Mouse (Mus musculus) stomach, embryonic 14.5 days (tissue): Measurements from ENCODE around the gene Gab2. TPM values are rescaled to one million over a fixed set of nuclear protein-coding genes. Genes with fewer than 3 reads are reported as not detected.

Experiments used
- ATAC-seq: fragments of 200-750 bp; cut with Nextera tagmentation; 2 replicates; pipeline ENCODE4 v1.8.0; 2017; ENCODE audit warnings: low read depth, moderate TSS enrichment; ENCODE audit not compliant: insufficient number of reproducible peaks, insufficient read depth, low FRiP score
- H3K27ac ChIP-seq: fragments of 300-500 bp; sonication (generic); 2 replicates; pipeline ENCODE4 v1.5.1; 2014; ENCODE audit warnings: mild to moderate bottlenecking, low read length, moderate library complexity, mixed read lengths
- H3K27me3 ChIP-seq: fragments of 300-500 bp; sonication (generic); 2 replicates; pipeline ENCODE4 v1.6.1; 2014; ENCODE audit warnings: low read length, control low read depth, mixed read lengths; ENCODE audit not compliant: control insufficient read depth, insufficient read depth
- H3K36me3 ChIP-seq: fragments of 300-500 bp; sonication (generic); 2 replicates; pipeline ENCODE4 v1.6.1; 2014; ENCODE audit warnings: mild to moderate bottlenecking, control low read depth, low read length, moderate library complexity, mixed read lengths; ENCODE audit not compliant: control insufficient read depth, insufficient read depth
- H3K4me1 ChIP-seq: fragments of 300-500 bp; sonication (generic); 2 replicates; pipeline ENCODE4 v1.6.1; 2014; ENCODE audit warnings: low read length, control low read depth, mixed read lengths; ENCODE audit not compliant: control insufficient read depth, insufficient read depth
- H3K4me2 ChIP-seq: fragments of 300-500 bp; sonication (generic); replicated peaks from 2 replicates; pipeline ENCODE4 v1.6.1; 2014; ENCODE audit warnings: low read depth, low read length, control low read depth
- H3K4me3 ChIP-seq: fragments of 300-500 bp; sonication (generic); 2 replicates; pipeline ENCODE4 v1.5.1; 2014; ENCODE audit warnings: low read depth, low read length, control low read depth
- H3K9ac ChIP-seq: fragments of 300-500 bp; sonication (generic); replicated peaks from 2 replicates; pipeline ENCODE4 v1.6.1; 2014; ENCODE audit warnings: low read depth, mild to moderate bottlenecking, control low read depth, low read length, moderate library complexity, mixed read lengths
- H3K9me3 ChIP-seq: fragments of 300-500 bp; sonication (generic); 2 replicates; pipeline ENCODE4 v1.6.1; 2016; ENCODE audit warnings: low read depth, low read length, control low read depth; ENCODE audit not compliant: control insufficient read depth
- WGBS: fragments of 180-500 bp; shearing (Covaris S2); extraction: QIAGEN DNeasy Blood & Tissue Kit; methylation state at CpG from one replicate; pipeline ENCODE4 v1.1.7; 2014; 5-methylcytosine and 5-hydroxymethylcytosine counted together
- polyA plus RNA-seq: library from polyadenylated mRNA; unstranded; fragments of >200 nt; fragmentation: Nextera tagmentation; extraction: Ambion mirVana; gene quantifications from 2 replicates; pipeline ENCODE4 v1.2.1, GENCODE M21; 2014

The Gab2 gene
- polyA plus RNA-seq, 1 experiment from 2014 or later: 9.7 TPM

DNA sequence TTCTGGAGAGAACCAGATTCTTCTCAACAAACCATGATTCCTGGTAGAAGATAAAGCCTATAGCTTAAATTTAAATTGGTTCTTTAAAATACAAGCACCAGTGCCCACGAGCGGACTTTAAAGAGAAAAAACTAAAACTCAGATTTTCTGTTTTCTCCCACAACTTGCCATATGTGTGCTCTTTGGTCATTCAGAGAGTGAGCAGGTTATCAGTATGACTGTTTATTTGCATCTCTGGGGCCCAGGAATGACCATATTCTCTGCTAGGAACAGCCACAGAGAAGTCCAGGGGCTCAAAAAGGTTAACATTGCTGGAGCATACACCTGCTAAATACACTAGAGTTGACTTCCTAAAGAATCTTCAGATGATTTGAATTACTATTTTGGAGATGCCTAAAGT, 216.9 kb downstream of the Gab2 start:
- no peaks in the 10 kb centered on the region for H3K9me3 ChIP-seq
- H3K27ac ChIP-seq: no peak overlapping the region
- 92% methylated on average over 2 of the region's 2 CpGs for WGBS
- H3K27me3 ChIP-seq: no peaks in the 10 kb centered on the region
- no peaks in the 10 kb centered on the region for H3K4me1 ChIP-seq
- H3K36me3 ChIP-seq: peaks cover 20% of the 10 kb centered on the region
- H3K4me2 ChIP-seq: no peak overlapping the region
- no peak overlapping the region for H3K4me3 ChIP-seq
- ATAC-seq: no peak
- no peak overlapping the region for H3K9ac ChIP-seq

DNA sequence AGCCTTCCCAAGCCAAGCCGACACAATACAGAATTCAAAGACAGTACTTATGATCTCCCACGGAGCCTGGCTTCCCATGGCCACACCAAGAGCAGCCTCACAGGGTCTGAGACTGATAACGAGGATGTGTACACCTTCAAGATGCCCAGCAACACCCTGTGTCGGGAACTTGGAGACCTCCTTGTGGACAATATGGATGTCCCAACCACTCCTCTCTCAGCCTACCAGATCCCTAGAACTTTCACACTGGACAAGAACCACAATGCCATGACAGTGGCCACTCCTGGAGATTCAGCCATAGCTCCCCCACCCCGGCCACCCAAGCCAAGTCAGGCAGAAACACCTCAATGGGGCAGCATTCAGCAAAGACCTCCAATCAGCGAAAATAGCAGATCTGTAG, 217.6 kb downstream of the Gab2 start:
- no peaks in the 10 kb centered on the region for H3K27me3 ChIP-seq
- WGBS: 85% methylated on average over 6 of the region's 6 CpGs
- no peak overlapping the region for H3K27ac ChIP-seq
- no peaks in the 10 kb centered on the region for H3K4me1 ChIP-seq
- no peak for ATAC-seq
- no peaks in the 10 kb centered on the region for H3K9me3 ChIP-seq
- H3K36me3 ChIP-seq: peaks cover 25% of the 10 kb centered on the region
- H3K9ac ChIP-seq: no peak overlapping the region
- no peak overlapping the region for H3K4me2 ChIP-seq
- H3K4me3 ChIP-seq: no peak overlapping the region

DNA sequence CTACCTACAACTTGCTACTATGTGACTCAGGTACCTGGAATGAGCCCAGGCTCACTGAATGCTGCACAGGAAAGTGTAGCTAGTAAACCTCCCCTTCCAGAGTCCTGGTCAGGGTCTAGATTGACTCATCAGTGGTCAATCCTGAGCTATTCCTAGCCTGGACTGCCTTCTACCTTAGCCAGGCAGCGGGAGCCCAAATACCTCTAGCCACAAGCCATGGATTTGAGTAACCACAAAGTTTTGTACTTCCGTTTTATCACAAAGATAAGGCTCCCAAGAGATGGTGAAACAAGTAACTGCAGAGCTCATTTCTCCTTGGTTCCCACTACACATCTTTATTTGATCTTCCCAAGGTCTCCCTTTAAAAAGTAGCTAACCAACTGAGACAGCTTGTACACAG, 219.5 kb downstream of the Gab2 start:
- peaks cover 36% of the 10 kb centered on the region for H3K36me3 ChIP-seq
- 82% methylated on average over 2 of the region's 2 CpGs for WGBS
- ATAC-seq: no peak

DNA sequence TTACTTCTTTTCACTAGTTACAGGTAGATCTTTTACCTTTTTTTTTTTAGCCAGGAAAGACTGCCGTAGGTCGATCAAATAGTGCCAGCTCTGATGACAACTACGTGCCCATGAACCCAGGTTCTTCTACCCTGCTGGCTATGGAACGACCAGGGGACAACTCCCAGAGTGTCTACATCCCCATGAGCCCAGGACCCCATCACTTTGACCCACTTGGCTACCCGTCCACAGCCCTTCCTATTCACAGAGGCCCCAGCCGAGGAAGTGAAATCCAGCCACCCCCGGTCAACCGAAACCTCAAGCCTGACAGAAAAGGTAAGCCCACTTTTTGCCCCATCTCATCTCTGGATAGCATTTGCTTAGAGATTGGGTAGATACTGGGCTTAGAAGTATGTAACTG, 219.9 kb downstream of the Gab2 start:
- Histone ChIP-seq H3K9ac (no peak overlapping the region), H3K27ac (no peak overlapping the region), H3K36me3 (peaks cover 38% of the 10 kb centered on the region), H3K4me3 (no peak overlapping the region), H3K4me1 (no peaks in the 10 kb centered on the region), H3K4me2 (no peak overlapping the region), H3K27me3 (no peaks in the 10 kb centered on the region), H3K9me3 (no peaks in the 10 kb centered on the region)
- 81% methylated on average over 8 of the region's 8 CpGs for WGBS
- ATAC-seq: no peak

More for the DNA sequence above, 219.5 kb downstream of the Gab2 start:
- no peaks in the 10 kb centered on the region for H3K4me1 ChIP-seq
- no peak overlapping the region for H3K27ac ChIP-seq
- no peaks in the 10 kb centered on the region for H3K9me3 ChIP-seq
- no peak overlapping the region for H3K4me3 ChIP-seq
- no peaks in the 10 kb centered on the region for H3K27me3 ChIP-seq
- H3K4me2 ChIP-seq: no peak overlapping the region
- H3K9ac ChIP-seq: no peak overlapping the region

DNA sequence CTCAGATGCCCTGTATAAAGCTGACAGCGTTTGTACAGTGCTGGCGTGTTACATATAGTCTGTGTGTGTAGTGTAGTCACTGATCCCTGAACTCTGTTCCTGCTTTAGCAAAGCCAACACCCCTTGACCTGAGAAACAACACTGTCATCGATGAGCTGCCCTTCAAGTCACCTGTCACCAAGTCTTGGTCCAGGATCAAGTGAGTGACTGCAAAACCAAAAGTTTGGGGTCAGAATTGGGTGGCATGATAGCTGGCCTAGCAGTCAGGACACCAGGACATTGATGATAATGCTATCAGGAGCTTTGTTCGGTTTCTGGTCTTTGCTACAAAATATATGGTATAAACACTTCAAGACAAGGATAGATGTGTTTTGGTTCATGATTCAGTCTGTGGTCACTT, 220.9 kb downstream of the Gab2 start:
- H3K27ac ChIP-seq: no peak overlapping the region
- H3K9me3 ChIP-seq: no peaks in the 10 kb centered on the region
- WGBS: 81% methylated on average over 4 of the region's 4 CpGs
- no peak overlapping the region for H3K4me2 ChIP-seq
- peaks cover 38% of the 10 kb centered on the region for H3K36me3 ChIP-seq
- no peak for ATAC-seq
- H3K4me1 ChIP-seq: no peaks in the 10 kb centered on the region
- H3K27me3 ChIP-seq: no peaks in the 10 kb centered on the region
- H3K4me3 ChIP-seq: no peak overlapping the region
- H3K9ac ChIP-seq: no peak overlapping the region

DNA sequence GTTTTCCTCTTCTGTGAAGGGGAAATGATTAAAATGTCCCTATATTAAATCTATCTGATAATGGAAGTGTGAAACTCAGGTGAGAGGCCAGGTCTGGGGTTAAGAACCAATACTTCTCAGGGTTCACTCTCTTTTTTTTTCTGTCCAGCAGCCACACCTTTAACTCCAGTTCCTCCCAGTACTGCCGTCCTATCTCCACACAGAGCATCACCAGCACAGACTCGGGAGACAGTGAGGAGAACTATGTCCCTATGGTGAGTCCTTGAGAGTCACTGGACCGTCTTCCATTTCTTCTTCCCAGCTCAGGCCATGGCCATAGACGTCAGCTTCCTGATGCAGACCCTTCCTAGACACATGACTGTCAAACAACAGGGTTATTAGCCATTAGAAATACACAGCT, 221.5 kb downstream of the Gab2 start:
- Histone ChIP-seq H3K9ac (no peak overlapping the region), H3K27ac (no peak overlapping the region), H3K36me3 (peaks cover 38% of the 10 kb centered on the region), H3K27me3 (no peaks in the 10 kb centered on the region), H3K9me3 (no peaks in the 10 kb centered on the region), H3K4me3 (no peak overlapping the region), H3K4me1 (no peaks in the 10 kb centered on the region), H3K4me2 (no peak overlapping the region)
- ATAC-seq: no peak
- 79% methylated on average over 4 of the region's 4 CpGs for WGBS

DNA sequence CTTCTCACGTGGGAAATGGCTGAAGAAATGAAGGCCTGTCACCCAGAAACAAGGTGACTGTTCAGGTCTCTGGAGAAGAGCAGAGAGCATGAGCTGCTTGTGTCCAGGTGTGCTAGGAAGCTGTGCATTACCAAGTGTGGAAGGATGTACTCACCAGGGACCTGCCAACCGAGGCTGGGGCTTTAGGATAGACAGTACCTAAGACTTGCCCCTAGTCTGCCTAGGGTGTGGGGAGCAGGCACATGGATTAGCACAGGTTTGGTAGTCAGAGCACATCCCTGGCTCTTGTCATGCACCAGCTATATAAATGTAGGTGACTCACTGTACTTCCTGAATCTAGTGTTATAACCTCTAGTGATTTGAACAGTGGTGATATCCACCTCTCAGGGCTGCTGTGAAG, 222.2 kb downstream of the Gab2 start:
- 67% methylated on average over 2 of the region's 2 CpGs for WGBS
- Histone ChIP-seq H3K27me3 (no peaks in the 10 kb centered on the region), H3K4me1 (no peaks in the 10 kb centered on the region), H3K9ac (no peak overlapping the region), H3K4me3 (no peak overlapping the region), H3K9me3 (no peaks in the 10 kb centered on the region), H3K4me2 (no peak overlapping the region), H3K36me3 (peaks cover 40% of the 10 kb centered on the region), H3K27ac (no peak overlapping the region)
- ATAC-seq: no peak

DNA sequence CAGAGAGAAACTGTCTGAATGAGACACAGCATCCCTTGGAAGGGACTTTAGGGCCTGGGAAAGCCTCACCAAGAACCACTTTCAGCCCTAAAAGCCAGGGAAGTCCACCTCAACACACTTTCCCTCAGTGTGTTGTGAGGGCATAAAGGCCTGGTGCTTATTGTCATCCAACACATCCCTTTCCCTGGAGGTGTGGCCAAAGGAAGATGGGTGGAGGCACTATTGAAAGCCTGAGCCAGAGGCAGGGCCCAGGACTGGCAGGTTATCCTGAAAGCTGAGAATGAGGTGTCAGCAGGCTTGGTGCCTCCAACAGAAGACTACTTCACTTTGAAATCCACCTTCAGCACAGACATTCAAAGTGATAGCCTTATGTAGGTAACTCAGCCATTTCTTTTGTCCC, 223.1 kb downstream of the Gab2 start:
- no peak for ATAC-seq
- H3K36me3 ChIP-seq: peaks cover 41% of the 10 kb centered on the region

DNA sequence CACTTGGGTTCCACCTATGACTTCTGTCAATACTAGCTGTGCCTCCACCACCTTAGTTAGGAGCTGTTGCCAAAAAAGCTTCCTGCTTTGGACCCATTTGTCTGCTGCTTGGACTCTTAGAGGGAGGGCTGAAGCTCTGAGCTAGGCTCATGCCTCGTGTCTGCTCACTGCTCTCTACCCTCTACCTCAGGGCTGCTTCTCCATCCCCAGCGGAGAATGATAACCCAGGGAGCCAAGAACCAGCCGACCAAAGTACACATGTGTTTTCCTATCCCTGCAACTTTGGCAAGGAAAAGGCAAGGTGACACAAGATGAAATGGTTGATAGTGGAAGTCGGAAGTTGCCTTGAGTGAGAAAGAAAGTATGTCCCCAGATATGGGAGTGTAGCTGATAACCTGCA, 223.8 kb downstream of the Gab2 start:
- Histone ChIP-seq H3K4me1 (no peaks in the 10 kb centered on the region), H3K9me3 (no peaks in the 10 kb centered on the region), H3K9ac (no peak overlapping the region), H3K27ac (no peak overlapping the region), H3K4me3 (no peak overlapping the region), H3K4me2 (no peak overlapping the region), H3K27me3 (no peaks in the 10 kb centered on the region), H3K36me3 (peaks cover 41% of the 10 kb centered on the region)
- ATAC-seq: no peak
- WGBS: 84% methylated on average over 4 of the region's 4 CpGs

More for the DNA sequence above, 223.1 kb downstream of the Gab2 start:
- Histone ChIP-seq H3K4me2 (no peak overlapping the region), H3K4me3 (no peak overlapping the region), H3K9ac (no peak overlapping the region), H3K27me3 (no peaks in the 10 kb centered on the region), H3K9me3 (no peaks in the 10 kb centered on the region), H3K4me1 (no peaks in the 10 kb centered on the region), H3K27ac (no peak overlapping the region)
